Mouse (Mus musculus) midbrain, embryonic 13.5 days (tissue): ENCODE results near the gene Acaca. TPM values are rescaled to one million over a fixed set of nuclear protein-coding genes. Genes with fewer than 3 reads are reported as not detected.

ENCODE experiments used
- ATAC-seq: fragments of 200-750 bp; cut with Nextera tagmentation; 2 replicates; pipeline ENCODE4 v1.8.0; 2017; ENCODE audit warnings: mild to moderate bottlenecking, moderate TSS enrichment, moderate library complexity
- H3K27ac ChIP-seq: fragments of 300-500 bp; sonication (generic); 2 replicates; pipeline ENCODE4 v1.5.1; 2015; ENCODE audit warnings: inconsistent platforms, mild to moderate bottlenecking, moderate library complexity
- H3K27me3 ChIP-seq: fragments of 300-500 bp; sonication (generic); 2 replicates; pipeline ENCODE4 v1.6.1; 2015; ENCODE audit warnings: mild to moderate bottlenecking, inconsistent platforms
- H3K36me3 ChIP-seq: fragments of 300-500 bp; sonication (generic); 2 replicates; pipeline ENCODE4 v1.6.1; 2015; ENCODE audit warnings: mild to moderate bottlenecking, inconsistent platforms
- H3K4me1 ChIP-seq: fragments of 300-500 bp; sonication (generic); replicated peaks from 2 replicates; pipeline ENCODE4 v1.6.1; 2015; ENCODE audit warnings: inconsistent platforms
- H3K4me2 ChIP-seq: fragments of 300-500 bp; sonication (generic); replicated peaks from 2 replicates; pipeline ENCODE4 v1.6.1; 2015; ENCODE audit warnings: moderate library complexity, mild to moderate bottlenecking, inconsistent platforms
- H3K4me3 ChIP-seq: fragments of 300-500 bp; sonication (generic); replicated peaks from 2 replicates; pipeline ENCODE4 v1.5.1; 2015; ENCODE audit warnings: mild to moderate bottlenecking, inconsistent platforms
- H3K9ac ChIP-seq: fragments of 300-500 bp; sonication (generic); replicated peaks from 2 replicates; pipeline ENCODE4 v1.6.1; 2015; ENCODE audit warnings: mild to moderate bottlenecking, inconsistent platforms
- H3K9me3 ChIP-seq: fragments of 300-500 bp; sonication (generic); 2 replicates; pipeline ENCODE4 v1.6.1; 2016; ENCODE audit warnings: mild to moderate bottlenecking, inconsistent platforms
- WGBS: fragments of 180-500 bp; shearing (Covaris S2); methylation state at CpG from one replicate; pipeline ENCODE4 v1.1.7; 2015; 5-methylcytosine and 5-hydroxymethylcytosine counted together
- polyA plus RNA-seq: library from polyadenylated mRNA; unstranded; fragments of >200 nt; fragmentation: Nextera tagmentation; extraction: Ambion mirVana; gene quantifications from 2 replicates; pipeline ENCODE4 v1.2.1, GENCODE M21; 2015

Acaca gene
- polyA plus RNA-seq, 1 experiment from 2014 or later = 28.3 TPM

DNA sequence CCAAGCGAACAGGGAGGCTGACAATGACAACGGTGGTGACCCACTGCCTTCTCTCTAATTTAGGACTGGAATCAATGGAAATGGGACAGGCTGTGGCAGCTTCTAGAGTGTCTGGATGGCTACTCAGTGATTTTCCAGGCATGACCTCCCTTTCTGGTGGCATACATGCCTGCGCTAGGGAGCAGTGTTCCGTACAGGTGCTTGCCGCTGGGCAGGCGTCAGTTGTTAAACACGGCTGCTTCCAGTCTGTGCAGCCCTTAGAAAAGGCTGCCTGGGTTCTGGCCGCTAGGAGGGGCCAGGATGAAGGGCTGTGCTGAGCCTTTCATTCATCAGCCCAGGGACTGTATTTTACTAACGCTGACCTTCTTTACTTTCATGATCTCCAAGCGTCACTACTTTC is 63.8 kb downstream of the Acaca start:
- Histone ChIP-seq H3K9ac (no peak overlapping the region), H3K27ac (no peak overlapping the region), H3K9me3 (no peaks in the 10 kb centered on the region), H3K27me3 (no peaks in the 10 kb centered on the region), H3K4me1 (peaks cover 3% of the 10 kb centered on the region), H3K4me2 (no peak overlapping the region), H3K4me3 (no peak overlapping the region), H3K36me3 (peaks cover 11% of the 10 kb centered on the region)
- no peak for ATAC-seq
- 65% methylated on average over 10 of the region's 10 CpGs for WGBS

- Histone ChIP-seq H3K4me1 (peaks cover 3% of the 10 kb centered on the region), H3K27me3 (no peaks in the 10 kb centered on the region), H3K4me2 (no peak overlapping the region), H3K4me3 (no peak overlapping the region), H3K36me3 (peaks cover 11% of the 10 kb centered on the region), H3K27ac (no peak overlapping the region), H3K9me3 (no peaks in the 10 kb centered on the region), H3K9ac (no peak overlapping the region)
- no peak for ATAC-seq
- 93% methylated on average over 3 of the region's 3 CpGs for WGBS
Observed at GRCm38 (mm10) chr11:84194751-84195150, 65.3 kb downstream of the Acaca start.

DNA sequence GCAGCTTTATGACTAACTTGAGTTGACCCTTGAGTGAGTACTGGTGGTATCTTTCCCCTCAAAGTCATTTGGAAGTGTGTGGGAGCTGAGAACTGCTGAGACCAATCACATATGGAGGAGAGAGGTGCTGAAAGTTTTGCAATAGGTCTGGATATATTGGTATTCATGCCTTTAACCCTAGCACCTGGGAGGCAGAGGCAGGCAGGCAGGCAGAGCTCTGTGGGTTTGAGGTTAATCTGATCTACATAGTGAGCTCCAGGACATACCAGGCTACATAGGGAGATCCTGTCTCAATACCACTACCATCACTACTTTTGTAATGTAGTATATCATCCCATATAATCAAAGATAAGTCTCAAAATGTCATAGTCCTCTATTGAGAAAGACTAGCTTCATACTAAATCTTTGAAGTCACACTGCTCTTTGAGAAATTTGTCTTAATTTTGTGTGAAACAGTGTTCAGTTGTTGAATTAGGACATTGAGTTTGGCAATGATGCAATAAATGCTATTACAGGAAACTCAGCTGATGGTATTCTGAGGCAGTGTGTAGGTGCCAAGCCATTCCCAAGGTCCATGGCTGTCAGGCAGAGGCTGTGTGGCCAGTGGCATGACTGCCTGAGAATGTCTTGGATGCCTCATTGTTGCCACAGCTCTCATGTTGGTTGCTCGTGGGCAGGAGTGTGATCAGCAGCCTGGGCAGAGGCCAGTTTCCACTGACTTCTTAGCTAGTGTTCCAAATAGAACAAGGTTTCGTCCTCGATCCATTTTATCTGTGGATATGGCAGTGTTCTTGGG is 68.3 kb downstream of the Acaca start:
- no peak overlapping the region for H3K9ac ChIP-seq
- H3K27ac ChIP-seq = no peak overlapping the region
- peaks cover 3% of the 10 kb centered on the region for H3K4me1 ChIP-seq
- peaks cover 11% of the 10 kb centered on the region for H3K36me3 ChIP-seq
- no peaks in the 10 kb centered on the region for H3K27me3 ChIP-seq
- WGBS = 96% methylated on average over 3 of the region's 3 CpGs
- no peak overlapping the region for H3K4me3 ChIP-seq
- H3K9me3 ChIP-seq = no peaks in the 10 kb centered on the region
- no peak for ATAC-seq
- H3K4me2 ChIP-seq = no peak overlapping the region

- no peaks in the 10 kb centered on the region for H3K36me3 ChIP-seq
- no peaks in the 10 kb centered on the region for H3K4me1 ChIP-seq
- WGBS = 48% methylated on average over 4 of the region's 4 CpGs
- no peaks in the 10 kb centered on the region for H3K27me3 ChIP-seq
- no peak overlapping the region for H3K4me3 ChIP-seq
- H3K9ac ChIP-seq = no peak overlapping the region
- no peak for ATAC-seq
- H3K27ac ChIP-seq = no peak overlapping the region
- H3K4me2 ChIP-seq = no peak overlapping the region
- H3K9me3 ChIP-seq = no peaks in the 10 kb centered on the region
Observed at GRCm38 (mm10) chr11:84205776-84206175, 76.3 kb downstream of the Acaca start.

DNA sequence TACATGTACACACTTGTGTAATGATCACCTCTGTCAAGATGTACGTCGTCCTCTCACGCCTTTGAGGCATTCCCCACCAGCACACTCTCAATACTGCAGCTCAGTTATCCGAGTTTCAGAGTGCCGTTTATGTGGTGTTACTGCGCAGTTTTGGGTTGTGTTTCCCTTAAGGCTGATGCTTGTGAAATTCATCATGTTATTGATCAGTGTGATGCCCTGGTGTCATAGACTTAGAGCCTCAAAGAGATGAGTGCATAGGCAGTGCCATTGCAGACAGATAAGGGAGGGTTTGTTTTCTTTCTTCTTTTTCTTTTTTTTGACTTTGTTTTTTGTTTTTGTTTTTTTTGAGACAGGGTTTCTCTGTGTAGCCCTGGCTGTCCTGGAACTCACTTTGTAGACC is 81.4 kb downstream of the Acaca start:
- H3K27me3 ChIP-seq = no peaks in the 10 kb centered on the region
- H3K4me2 ChIP-seq = no peak overlapping the region
- no peak for ATAC-seq
- H3K4me3 ChIP-seq = no peak overlapping the region
- H3K4me1 ChIP-seq = no peaks in the 10 kb centered on the region
- no peak overlapping the region for H3K9ac ChIP-seq
- H3K27ac ChIP-seq = no peak overlapping the region
- WGBS = 95% methylated on average over 6 of the region's 6 CpGs
- H3K36me3 ChIP-seq = no peaks in the 10 kb centered on the region
- H3K9me3 ChIP-seq = no peaks in the 10 kb centered on the region

DNA sequence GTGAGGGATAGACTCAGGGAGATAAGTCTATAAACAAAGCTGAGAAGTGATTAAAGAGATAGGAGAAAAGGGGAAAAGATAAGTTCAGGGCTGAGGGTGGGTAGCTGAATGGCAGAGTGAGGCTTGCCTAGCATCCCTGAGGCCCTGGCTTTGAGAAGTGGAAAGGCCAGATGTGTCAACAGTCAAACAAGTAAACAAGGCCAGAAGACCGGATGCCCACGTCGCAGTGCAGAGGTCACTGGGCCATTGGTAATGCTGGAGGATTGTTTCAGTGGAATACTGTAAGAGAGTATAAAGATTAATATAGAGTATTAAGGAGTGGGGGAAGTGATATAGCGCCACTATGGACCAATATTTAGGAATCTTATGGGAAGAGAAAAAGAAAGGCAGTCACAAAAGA is 89.5 kb downstream of the Acaca start:
- Histone ChIP-seq H3K27ac (no peak overlapping the region), H3K4me1 (no peaks in the 10 kb centered on the region), H3K4me2 (no peak overlapping the region), H3K27me3 (no peaks in the 10 kb centered on the region), H3K4me3 (no peak overlapping the region), H3K9me3 (no peaks in the 10 kb centered on the region), H3K9ac (no peak overlapping the region), H3K36me3 (peaks cover 15% of the 10 kb centered on the region)
- 85% methylated on average over 4 of the region's 4 CpGs for WGBS
- ATAC-seq = no peak

- H3K4me3 ChIP-seq = no peak overlapping the region
- ATAC-seq = no peak
- H3K36me3 ChIP-seq = peaks cover 16% of the 10 kb centered on the region
- no peak overlapping the region for H3K27ac ChIP-seq
- no peak overlapping the region for H3K9ac ChIP-seq
- H3K4me2 ChIP-seq = no peak overlapping the region
- no peaks in the 10 kb centered on the region for H3K9me3 ChIP-seq
- H3K4me1 ChIP-seq = no peaks in the 10 kb centered on the region
- no peaks in the 10 kb centered on the region for H3K27me3 ChIP-seq
Observed at GRCm38 (mm10) chr11:84243562-84243961, 114.1 kb downstream of the Acaca start.

GRCm38 (mm10) chr11:84247370-84247769 is 117.9 kb downstream of the Acaca start:
- no peaks in the 10 kb centered on the region for H3K27me3 ChIP-seq
- 98% methylated on average over 1 of the region's 1 CpGs for WGBS
- no peaks in the 10 kb centered on the region for H3K4me1 ChIP-seq
- peaks cover 25% of the 10 kb centered on the region for H3K36me3 ChIP-seq
- no peak overlapping the region for H3K4me2 ChIP-seq
- no peak for ATAC-seq
- no peaks in the 10 kb centered on the region for H3K9me3 ChIP-seq
- no peak overlapping the region for H3K9ac ChIP-seq
- H3K4me3 ChIP-seq = no peak overlapping the region
- H3K27ac ChIP-seq = no peak overlapping the region

DNA sequence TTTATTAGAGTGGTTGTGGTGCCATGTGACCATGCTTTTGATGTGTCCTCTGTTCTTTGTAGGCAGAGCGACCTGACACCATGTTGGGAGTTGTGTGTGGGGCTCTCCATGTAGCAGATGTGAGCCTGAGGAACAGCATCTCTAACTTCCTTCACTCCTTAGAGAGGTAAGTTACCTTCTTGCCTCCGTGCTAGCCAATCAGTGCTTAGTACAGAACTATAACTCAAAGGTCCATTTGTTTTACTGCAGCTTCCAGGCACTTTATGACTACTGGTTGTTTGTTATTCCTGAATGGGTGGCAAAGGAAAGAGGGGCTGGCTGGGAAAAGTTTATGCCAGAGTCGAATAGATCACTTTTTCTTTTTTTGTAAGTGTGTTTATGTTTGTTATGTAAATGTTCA is 121.7 kb downstream of the Acaca start:
- Histone ChIP-seq H3K36me3 (peaks cover 25% of the 10 kb centered on the region), H3K4me2 (no peak overlapping the region), H3K27me3 (no peaks in the 10 kb centered on the region), H3K4me1 (no peaks in the 10 kb centered on the region), H3K9ac (no peak overlapping the region), H3K4me3 (no peak overlapping the region), H3K27ac (no peak overlapping the region), H3K9me3 (no peaks in the 10 kb centered on the region)
- 90% methylated on average over 3 of the region's 3 CpGs for WGBS
- no peak for ATAC-seq

DNA sequence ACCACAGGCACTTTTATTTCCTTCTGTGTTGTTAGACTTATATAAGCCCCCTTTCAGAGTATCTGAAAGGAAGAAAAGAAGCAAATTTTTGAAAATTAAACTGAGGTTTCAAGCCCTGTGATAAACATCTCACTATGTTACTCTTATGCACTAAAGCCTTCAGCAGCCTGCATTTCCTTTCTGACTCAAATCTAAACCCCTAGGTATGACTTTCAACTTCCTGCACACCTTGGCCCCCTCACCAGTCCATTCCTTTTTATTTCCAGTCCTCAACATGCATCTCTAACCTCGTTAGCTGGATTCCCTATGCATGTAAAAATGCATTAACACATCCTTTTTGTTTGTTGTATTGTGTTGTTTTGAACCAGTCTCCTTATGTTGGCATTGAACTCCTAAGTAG is 123.0 kb downstream of the Acaca start:
- no peak overlapping the region for H3K27ac ChIP-seq
- H3K4me3 ChIP-seq = no peak overlapping the region
- H3K4me1 ChIP-seq = no peaks in the 10 kb centered on the region
- 84% methylated on average over 1 of the region's 1 CpGs for WGBS
- no peaks in the 10 kb centered on the region for H3K9me3 ChIP-seq
- no peaks in the 10 kb centered on the region for H3K27me3 ChIP-seq
- no peak overlapping the region for H3K4me2 ChIP-seq
- ATAC-seq = no peak
- H3K36me3 ChIP-seq = peaks cover 30% of the 10 kb centered on the region
- H3K9ac ChIP-seq = no peak overlapping the region

DNA sequence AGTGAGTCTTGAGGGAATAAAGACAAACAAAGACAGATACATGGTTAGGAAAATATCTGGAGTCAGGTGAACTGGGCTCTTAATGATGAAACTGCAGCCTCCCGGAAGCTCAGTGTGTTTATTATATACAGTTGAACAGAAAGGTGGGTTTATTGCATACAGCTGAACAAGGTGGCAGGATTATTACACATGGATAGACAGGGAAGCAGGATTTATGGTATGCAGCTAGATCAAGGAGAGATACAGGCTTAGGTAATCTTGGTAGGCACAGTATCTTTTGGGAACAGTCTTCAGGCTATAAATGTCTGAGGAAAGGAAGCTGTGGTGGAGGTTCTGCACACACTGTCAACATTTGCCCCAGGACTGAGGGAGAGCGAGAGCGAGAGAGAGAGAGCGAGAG is 126.4 kb downstream of the Acaca start:
- no peaks in the 10 kb centered on the region for H3K27me3 ChIP-seq
- H3K4me3 ChIP-seq = no peak overlapping the region
- WGBS = 87% methylated on average over 4 of the region's 4 CpGs
- H3K9ac ChIP-seq = no peak overlapping the region
- peaks cover 31% of the 10 kb centered on the region for H3K36me3 ChIP-seq
- no peak for ATAC-seq
- no peaks in the 10 kb centered on the region for H3K4me1 ChIP-seq
- H3K9me3 ChIP-seq = no peaks in the 10 kb centered on the region
- H3K4me2 ChIP-seq = no peak overlapping the region
- H3K27ac ChIP-seq = no peak overlapping the region

- WGBS = 90% methylated on average over 4 of the region's 4 CpGs
- Histone ChIP-seq H3K4me1 (no peaks in the 10 kb centered on the region), H3K4me2 (no peak overlapping the region), H3K36me3 (peaks cover 38% of the 10 kb centered on the region), H3K27ac (no peak overlapping the region), H3K27me3 (no peaks in the 10 kb centered on the region), H3K9me3 (no peaks in the 10 kb centered on the region), H3K4me3 (no peak overlapping the region), H3K9ac (no peak overlapping the region)
- ATAC-seq = no peak
Observed at GRCm38 (mm10) chr11:84258053-84258710, 128.7 kb downstream of the Acaca start.

DNA sequence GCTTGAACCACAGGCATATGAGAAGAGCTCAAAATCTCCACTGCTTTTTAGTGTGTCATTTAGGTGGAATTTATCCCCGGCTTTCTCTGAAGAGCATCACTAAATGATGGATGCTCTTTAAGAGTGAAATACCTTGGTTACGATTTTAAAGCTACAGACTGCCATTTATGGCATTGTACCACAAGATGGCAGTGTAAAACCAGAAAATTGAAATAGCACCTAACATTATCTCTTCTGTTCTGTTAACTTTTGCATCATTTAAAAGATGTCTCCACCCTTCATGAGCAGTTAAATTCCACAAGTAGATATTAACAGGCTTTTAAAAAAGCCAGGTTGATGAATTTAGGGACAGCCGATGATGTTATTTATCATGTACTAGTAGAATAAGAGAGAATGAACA is 135.0 kb downstream of the Acaca start:
- 72% methylated on average over 3 of the region's 3 CpGs for WGBS
- H3K27me3 ChIP-seq = no peaks in the 10 kb centered on the region
- no peak overlapping the region for H3K4me3 ChIP-seq
- no peaks in the 10 kb centered on the region for H3K4me1 ChIP-seq
- peaks cover 42% of the 10 kb centered on the region for H3K36me3 ChIP-seq
- no peak overlapping the region for H3K27ac ChIP-seq
- no peak for ATAC-seq
- no peak overlapping the region for H3K4me2 ChIP-seq
- no peak overlapping the region for H3K9ac ChIP-seq
- no peaks in the 10 kb centered on the region for H3K9me3 ChIP-seq
